Mouse (Mus musculus): ENCODE measurements around the gene Iqsec1. TPM values are rescaled to one million over a fixed set of nuclear protein-coding genes. Genes with fewer than 3 reads are reported as not detected.

Gene Iqsec1
- total RNA-seq, 2 experiments from 2014 or later, result 135 to 142 TPM

- intact Hi-C loops (cut with DNase I), result no loop called here
Observed at GRCm38 (mm10) chr6:90974279-90974678, 14.2 kb downstream of the Iqsec1 start.

GRCm38 (mm10) chr6:90969341-90969871, 19.1 kb downstream of the Iqsec1 start:
- DNase-seq, result no peak
- intact Hi-C loops (cut with DNase I), result no loop called here

More at GRCm38 (mm10) chr6:90974279-90974678, 14.2 kb downstream of the Iqsec1 start:
- DNase-seq, result no peak

DNA sequence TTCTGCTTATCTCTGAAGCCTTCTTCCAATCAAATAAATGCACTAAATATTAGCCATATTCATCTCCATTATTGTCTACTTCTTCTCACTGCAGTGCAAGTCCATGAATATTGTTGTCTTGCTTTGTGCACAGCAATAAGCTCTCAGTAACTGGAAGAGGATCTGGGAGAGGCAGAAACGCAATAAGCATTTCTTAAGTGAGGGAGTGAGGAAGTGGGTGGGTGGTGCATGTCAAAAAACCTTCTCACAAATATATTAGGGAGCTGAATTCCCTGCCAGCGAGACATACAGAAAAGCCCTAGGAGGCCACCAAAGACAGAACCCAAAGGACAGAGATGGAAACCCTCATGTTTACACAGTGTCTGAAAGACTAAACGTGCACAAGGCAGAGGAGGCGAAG, 35.1 kb downstream of the Iqsec1 start:
- intact Hi-C loops (cut with DNase I), result no loop called here
- no peak for DNase-seq

- intact Hi-C loops (cut with DNase I), result no loop called here
- DNase-seq, result no peak
Observed at GRCm38 (mm10) chr6:90950936-90951335, 37.5 kb downstream of the Iqsec1 start.

- intact Hi-C loops (cut with DNase I), result no loop called here
- DNase-seq, result no peak
Observed at GRCm38 (mm10) chr6:90948097-90948496, 40.4 kb downstream of the Iqsec1 start.

DNA sequence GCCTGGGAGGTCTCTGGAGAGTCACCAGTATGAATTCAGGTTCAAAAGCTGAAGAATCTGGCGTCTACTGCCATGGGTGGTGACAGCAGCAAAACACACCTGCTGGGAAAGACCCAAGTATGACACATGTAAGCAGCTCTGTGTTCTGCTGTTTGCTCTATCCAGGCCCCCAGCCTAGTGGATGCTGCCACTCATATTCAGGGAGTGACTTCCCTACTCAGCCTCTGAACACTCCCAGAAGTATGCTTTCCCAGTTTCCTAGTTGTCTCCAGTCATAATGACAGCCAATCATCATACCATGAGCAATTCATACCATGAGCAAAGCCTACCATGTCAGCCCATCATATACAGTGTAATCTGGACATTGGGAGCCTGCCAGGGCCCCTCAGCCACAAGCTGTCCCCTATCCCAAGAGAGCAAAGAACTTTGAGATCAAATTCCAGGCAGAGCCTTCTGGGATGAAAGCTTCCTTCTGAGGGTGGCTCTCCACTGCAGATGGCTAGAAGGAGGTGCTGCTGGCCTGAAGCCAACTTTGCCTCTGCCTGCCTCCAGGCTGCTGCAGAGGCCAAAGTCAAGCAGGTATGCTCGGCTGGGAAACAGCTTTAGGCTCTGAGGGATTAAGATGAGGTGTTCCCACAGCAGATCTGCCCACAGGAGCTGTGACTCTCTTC, 42.8 kb downstream of the Iqsec1 start:
- intact Hi-C loops (cut with DNase I), result no loop called here
- DNase-seq, result peak in 1 of 2 experiments; percentile 12

DNA sequence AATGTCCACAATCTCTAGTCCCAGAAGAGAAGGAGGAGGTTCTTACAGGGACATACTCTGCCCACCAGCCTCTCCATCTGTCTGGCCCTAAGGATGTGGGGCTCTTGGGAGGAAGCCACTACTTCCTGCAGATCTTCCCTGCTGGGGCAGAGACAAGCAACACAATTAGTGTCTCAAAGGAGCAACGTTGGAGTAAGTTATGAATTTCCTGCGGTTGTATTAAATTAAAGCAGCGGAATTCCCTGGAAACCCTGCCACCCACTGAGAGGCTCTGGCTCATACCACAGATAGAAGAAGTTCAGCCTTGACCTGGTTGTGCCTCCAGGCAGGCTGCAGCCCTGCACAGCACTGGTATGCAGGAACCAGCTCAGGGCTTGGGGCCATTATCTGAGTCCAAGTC, 47.2 kb downstream of the Iqsec1 start:
- DNase-seq, result no peak
- intact Hi-C loops (cut with DNase I), result no loop called here

DNA sequence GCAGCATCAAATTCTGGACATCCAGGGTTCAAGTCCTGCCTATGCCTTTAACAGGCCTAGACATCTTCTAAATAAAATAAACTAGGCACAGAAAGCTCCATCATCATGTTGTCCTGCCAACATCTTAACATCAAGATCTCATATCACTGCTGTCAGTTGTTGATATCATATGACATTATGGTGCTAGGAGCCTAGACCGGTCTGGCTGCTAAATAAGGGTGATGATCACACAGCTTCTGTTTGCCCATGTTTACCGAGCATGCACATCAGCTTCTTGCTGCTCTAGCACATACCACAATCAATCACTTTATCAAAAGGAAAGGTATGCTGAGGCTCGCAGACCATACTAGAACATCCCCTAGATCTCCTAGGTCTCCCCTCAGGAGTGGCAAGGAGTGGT, 54.8 kb downstream of the Iqsec1 start:
- intact Hi-C loops (cut with DNase I), result no loop called here
- DNase-seq, result no peak

DNA sequence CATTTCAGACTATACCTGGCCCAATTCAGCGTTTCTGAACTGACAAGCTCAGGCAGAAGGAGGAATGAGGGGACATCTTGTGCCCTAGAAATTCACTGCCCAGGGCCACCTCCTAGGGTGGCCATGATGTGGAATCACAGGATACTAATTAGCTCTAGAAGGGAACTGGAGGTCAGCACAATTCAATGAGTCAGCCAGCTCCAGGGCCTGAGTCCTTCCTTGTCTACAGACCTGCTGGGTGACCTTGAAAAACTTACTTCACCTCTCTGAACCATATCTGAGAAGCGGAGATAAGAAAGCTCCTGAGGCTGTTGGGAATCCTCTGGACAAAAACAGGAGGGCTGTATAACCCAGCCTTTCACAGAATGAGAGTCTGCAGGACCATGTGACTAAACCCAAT, 59.7 kb downstream of the Iqsec1 start:
- DNase-seq, result no peak
- intact Hi-C loops (cut with DNase I), result no loop called here

DNA sequence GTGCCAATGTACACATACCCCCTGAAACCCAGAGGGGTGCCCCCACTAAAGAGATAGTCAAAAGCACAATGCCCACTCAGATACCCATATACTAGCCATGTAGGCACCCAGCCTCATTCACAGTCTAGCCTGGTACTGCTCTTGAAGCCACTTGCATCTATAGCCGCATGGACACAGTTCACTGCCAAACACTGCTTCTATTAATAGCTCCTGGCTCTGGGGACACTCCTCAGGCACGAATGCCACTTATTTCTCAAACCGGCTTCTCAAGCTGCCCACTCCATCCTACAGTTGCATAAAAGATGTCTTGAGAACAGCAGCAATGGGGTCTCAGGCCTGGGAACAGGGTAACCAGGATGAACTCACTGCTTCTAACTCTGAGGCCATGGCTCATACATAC, 63.0 kb downstream of the Iqsec1 start:
- peak in 1 of 2 experiments; percentile 7 for DNase-seq
- intact Hi-C loops (cut with DNase I), result no loop called here

GRCm38 (mm10) chr6:90924796-90925195, 63.7 kb downstream of the Iqsec1 start:
- intact Hi-C loops (cut with DNase I), result no loop called here
- DNase-seq, result no peak

GRCm38 (mm10) chr6:90924379-90924778, 64.1 kb downstream of the Iqsec1 start:
- DNase-seq, result no peak
- intact Hi-C loops (cut with DNase I), result no loop called here

- intact Hi-C loops (cut with DNase I), result no loop called here
- DNase-seq, result no peak
Observed at GRCm38 (mm10) chr6:90921259-90921946, 67.1 kb downstream of the Iqsec1 start.

- DNase-seq, result no peak
- intact Hi-C loops (cut with DNase I), result no loop called here
Observed at GRCm38 (mm10) chr6:90920510-90921220, 67.8 kb downstream of the Iqsec1 start.

DNA sequence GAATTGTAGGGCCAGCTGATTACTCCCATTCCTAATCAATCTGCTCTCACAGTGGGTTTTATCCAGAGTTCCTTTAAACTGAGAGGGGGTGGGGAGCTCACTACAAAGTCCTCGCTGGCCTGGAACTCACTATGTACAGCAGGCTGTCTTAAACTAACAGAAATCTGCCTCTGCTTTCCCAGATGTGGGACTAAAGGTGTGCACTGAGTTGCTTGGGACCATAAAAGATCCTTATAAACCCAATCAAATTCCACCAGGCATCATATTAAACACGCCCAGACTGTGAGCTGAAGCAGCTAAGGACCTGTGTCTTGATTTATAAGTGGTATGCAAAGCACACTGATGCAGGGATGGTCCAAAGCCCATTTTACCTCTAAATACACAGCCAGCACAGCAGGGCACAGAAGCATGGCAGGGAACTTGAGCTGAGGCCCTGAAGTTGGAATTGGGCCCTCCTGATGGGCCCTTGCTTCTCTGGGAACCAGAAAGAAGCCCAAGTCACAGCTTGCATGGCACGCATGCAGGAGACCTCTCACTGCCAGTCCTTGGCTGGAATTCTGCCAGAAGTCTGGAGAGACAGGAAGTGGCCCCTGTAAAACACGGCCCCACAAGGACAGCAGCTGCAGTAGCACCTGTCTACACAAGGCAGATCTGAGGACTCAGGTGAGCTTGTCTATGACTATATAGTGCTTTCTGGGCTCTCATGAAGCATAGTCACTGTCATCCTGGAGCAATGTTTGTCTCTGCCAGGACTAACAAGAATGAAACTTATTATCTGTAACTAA, 68.7 kb downstream of the Iqsec1 start:
- DNase-seq, result no peak
- intact Hi-C loops (cut with DNase I), result no loop called here

DNA sequence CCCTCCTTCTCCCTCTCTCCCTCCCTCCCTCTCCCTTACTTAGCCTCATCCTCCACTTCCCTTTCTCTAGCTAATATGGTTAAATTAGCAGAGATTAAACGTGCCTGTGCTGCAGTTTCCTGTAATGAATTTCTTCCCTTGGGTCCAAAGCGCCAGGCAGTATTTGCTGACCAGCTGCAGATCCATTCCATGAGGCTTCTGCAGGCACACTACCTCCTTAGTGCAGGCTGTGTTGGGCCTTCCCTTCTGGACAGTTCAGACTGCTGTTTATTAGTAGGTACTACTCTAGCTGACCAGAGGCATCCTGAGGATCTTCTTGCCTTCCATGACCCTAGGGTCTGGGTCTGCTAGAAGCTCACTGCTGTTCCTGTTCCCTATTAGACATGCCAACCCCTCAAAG, 72.9 kb downstream of the Iqsec1 start:
- DNase-seq, result no peak
- intact Hi-C loops (cut with DNase I), result no loop called here

DNA sequence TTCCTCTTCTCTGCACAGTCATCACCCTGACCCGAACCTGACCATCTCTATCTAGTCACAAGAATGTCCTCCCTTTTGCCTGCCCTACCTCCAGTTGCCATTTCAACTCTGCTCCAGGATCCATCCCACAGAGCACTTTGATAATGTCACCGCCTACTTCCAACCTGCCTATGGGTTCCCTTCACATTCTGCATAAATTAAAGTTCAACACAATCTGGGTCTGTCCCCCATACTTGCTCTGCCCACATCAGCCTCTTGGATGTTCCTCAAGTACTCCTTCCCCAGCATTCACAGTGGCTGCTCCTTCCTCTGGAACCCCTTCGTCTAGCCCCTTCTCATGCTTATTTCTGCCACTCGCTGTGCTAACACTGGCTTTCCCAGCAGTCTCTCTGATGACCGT, 74.7 kb downstream of the Iqsec1 start:
- DNase-seq, result no peak
- intact Hi-C loops (cut with DNase I), result no loop called here

DNA sequence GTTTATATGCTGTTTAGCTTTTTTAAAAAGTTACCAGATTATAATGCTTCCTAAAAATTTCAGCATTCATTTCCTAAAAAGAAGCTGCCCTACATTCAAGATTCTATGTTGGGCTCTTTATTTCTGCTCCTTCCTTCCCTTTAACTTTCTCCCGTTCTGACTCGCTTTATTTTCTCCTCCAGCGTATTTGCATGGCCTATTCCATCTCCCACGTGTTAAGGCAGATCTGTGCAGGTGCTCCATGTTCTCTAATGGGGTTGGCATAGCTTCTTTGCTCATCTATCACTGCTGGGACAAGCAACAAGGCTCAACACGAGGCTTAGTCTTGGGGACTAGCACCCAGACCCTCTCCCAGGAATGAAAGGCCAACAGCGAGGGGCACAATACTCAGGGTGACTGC, 75.7 kb downstream of the Iqsec1 start:
- intact Hi-C loops (cut with DNase I), result no loop called here
- DNase-seq, result no peak

- DNase-seq, result no peak
- intact Hi-C loops (cut with DNase I), result no loop called here
Observed at GRCm38 (mm10) chr6:90904143-90904542, 84.3 kb downstream of the Iqsec1 start.

- no peak for DNase-seq
- intact Hi-C loops (cut with DNase I), result no loop called here
Observed at GRCm38 (mm10) chr6:90900302-90900701, 88.2 kb downstream of the Iqsec1 start.

DNA sequence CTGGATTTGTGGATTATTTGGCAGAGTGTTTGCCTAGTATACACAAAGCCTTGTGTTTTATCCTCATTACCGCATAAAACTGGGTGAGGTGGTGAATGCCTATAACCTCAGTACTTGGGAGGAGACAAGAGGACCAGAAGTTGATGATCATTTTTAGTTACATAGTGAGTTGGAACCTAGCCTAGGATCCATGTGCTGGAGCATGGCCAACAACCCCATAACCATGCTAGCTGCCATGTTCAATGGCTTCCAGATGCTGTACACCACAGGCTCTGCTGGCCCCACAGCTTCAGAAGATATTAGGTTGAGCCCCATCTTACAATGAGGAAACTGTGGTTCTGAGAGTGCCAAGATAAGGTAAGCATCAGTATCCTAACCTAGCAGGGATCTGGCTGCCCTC, 89.2 kb downstream of the Iqsec1 start:
- no peak for DNase-seq
- intact Hi-C loops (cut with DNase I), result no loop called here

Data from heart, postnatal 36 days (tissue).